Mouse (Mus musculus): Measurements from ENCODE around the gene Sirt2.

DNA sequence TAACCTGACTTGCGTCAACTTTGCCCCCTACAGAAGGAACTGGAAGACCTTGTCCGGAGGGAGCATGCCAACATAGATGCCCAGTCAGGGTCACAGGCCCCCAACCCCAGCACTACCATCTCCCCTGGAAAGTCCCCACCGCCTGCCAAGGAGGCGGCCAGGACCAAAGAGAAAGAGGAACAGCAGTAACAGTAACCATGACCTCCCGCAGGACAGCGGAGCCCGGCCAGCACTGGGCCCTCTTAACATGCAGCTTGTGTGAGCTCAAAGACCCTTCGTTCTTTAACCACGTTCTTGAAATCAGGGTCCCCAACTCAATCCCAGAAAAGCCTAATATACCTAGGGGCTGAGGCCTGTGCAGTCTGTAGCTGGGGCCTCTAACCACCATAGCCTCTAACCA is 21.3 kb downstream of the Sirt2 start:
- TF ChIP-seq CTCF (IDR thresholded peaks at IDR 0.05; ENCODE audit: low read depth, low read length) (no peak), POLR2AphosphoS5 (IDR thresholded peaks at IDR 0.05; ENCODE audit: insufficient replicate concordance, low read depth, low read length) (no peak), GATA1 (IDR thresholded peaks at IDR 0.05; ENCODE audit: borderline replicate concordance, low read length) (no peak), TAL1 (conservative IDR thresholded peaks at IDR 0.05; ENCODE audit: low read depth, low read length) (no peak)

All from G1E (cell line).